Mouse (Mus musculus) lung, postnatal 0 days (tissue): ENCODE measurements at regions not wholly inside any gene's neighbourhood (a gene's known extent, or its start where the extent isn't known, plus 50 kb on each side); places are given as distances from the start of the nearest gene placed in this dataset.

Source experiments
- CTCF ChIP-seq: IDR thresholded peaks from 2 replicates; pipeline ENCODE4 v1.5.1; 2016; ENCODE audit warnings: antibody characterized with exemption, mild to moderate bottlenecking
- EP300 ChIP-seq: IDR thresholded peaks from 2 replicates; pipeline ENCODE4 v1.6.1; 2016; ENCODE audit warnings: antibody characterized with exemption, mild to moderate bottlenecking, control low read depth

- no peak for TF ChIP-seq CTCF
- no peak for TF ChIP-seq EP300
These were observed 116.2 kb downstream of the Cd83 start for GRCm38 (mm10) chr13:43900758-43901157.
